ENCODE assay signal across 22 mouse cellular contexts in genomic region chr3:6087267-6087666, GRCm38 (mm10).
A peak's percentile ranks its signal among the peaks of the same experiment; 100 is the strongest.
DNase-seq lines count a peak whose midpoint lies in the region; ATAC-seq lines count a peak whose summit lies in the region.
"Had no signal": no experiment of that assay in that cellular context is flagged by ENCODE, and none has a peak within 500 bp of the region (broad histone marks: within the 10 kb centered on the region; RNA-seq: fewer than 3 reads in every experiment).

No protein-coding gene starts in this region.

- no peak for ATAC-seq in inflammation-experienced regulatory T-cells, adult 6 months
- ATAC-seq: activated CD4-positive, CD25-positive, alpha-beta regulatory T cell, adult 4 months; CD4-positive, CD25-positive, alpha-beta regulatory T cell, adult 4 months; Patski had no signal

- peak; percentile 80 for DNase-seq in ES-CJ7 (ENCODE audit: low read depth, low spot score)
- peak; percentile 81 for DNase-seq in R1 (ENCODE audit: low read depth, low spot score)
- DNase-seq in ZHBTc4 (ENCODE audit: low read depth, low spot score): peak; percentile 70
- DNase-seq in embryo, embryonic 9.5 days (ENCODE audit: extremely low spot score): no peak
- no peak for DNase-seq in gastrocnemius, adult 8-10 months (ENCODE audit: low spot score in 2 of 2)
- DNase-seq: adrenal gland, adult 2 months; adrenal gland, adult 8-10 months; adrenal gland, postnatal 10 days; adrenal gland, postnatal 14 days; adrenal gland, postnatal 25 days; adrenal gland, postnatal 36 days; B cell, adult 2 months; cerebellum, adult 11 months; cerebellum, adult 11-12 months; cerebellum, adult 18-20 months; cerebellum, adult 2 months; cerebellum, adult 8-10 months; cerebellum, adult 9-10 months had no signal

Comparison
In these comparisons a context has a peak if more than half of its experiments do, and no peak if none do; other contexts are left out.
1. DNase-seq: peak in ES-CJ7 (single experiment), R1 (single experiment) and ZHBTc4 (single experiment); none in embryo, embryonic 9.5 days (single experiment) and gastrocnemius, adult 8-10 months (0 of 2).